Mouse (Mus musculus) E14TG2a.4 (cell line): ENCODE measurements around the gene Kdm1a.

Source experiments
- H3K27me3 ChIP-seq: 2 replicates; pipeline ENCODE4 v1.6.1; 2014; ENCODE audit warnings: low read length, control low read depth; ENCODE audit not compliant: insufficient read depth
- H3K36me3 ChIP-seq: 2 replicates; pipeline ENCODE4 v1.6.1; 2014; ENCODE audit warnings: low read length, control low read depth; ENCODE audit not compliant: insufficient read depth
- H3K4me1 ChIP-seq: replicated peaks from 2 replicates; pipeline ENCODE4 v1.6.1; 2014; ENCODE audit warnings: low read depth, low read length, control low read depth
- H3K4me3 ChIP-seq: replicated peaks from 2 replicates; pipeline ENCODE4 v1.5.1; 2014; ENCODE audit warnings: mild to moderate bottlenecking, low read length
- H3K9me3 ChIP-seq: 2 replicates; pipeline ENCODE4 v1.6.1; 2014; ENCODE audit warnings: low read length, control low read depth
- CTCF ChIP-seq: conservative IDR thresholded peaks from 2 replicates; pipeline ENCODE4 v1.5.1; 2014; ENCODE audit warnings: low read length
- NANOG ChIP-seq: IDR thresholded peaks from 2 replicates; pipeline ENCODE4 v1.6.1; 2014; ENCODE audit warnings: borderline replicate concordance, low read length, mixed read lengths
- POU5F1 ChIP-seq: IDR thresholded peaks from 2 replicates; pipeline ENCODE4 v1.6.1; 2014; ENCODE audit warnings: low read length, borderline replicate concordance

Kdm1a gene

GRCm38 (mm10) chr4:136637563-136638229, 35.2 kb upstream of the Kdm1a start:
- Histone ChIP-seq H3K4me1 (peaks cover 28% of the 10 kb centered on the region), H3K4me3 (peak overlapping the region; percentile 79), H3K9me3 (peaks cover 5% of the 10 kb centered on the region; the same call in 1 of the 2 replicates), H3K36me3 (no peaks in the 10 kb centered on the region), H3K27me3 (peaks cover 46% of the 10 kb centered on the region)
- no peak for TF ChIP-seq NANOG
- TF ChIP-seq POU5F1: no peak
- no peak for TF ChIP-seq CTCF

- TF ChIP-seq CTCF (no peak), POU5F1 (no peak), NANOG (no peak)
- Histone ChIP-seq H3K27me3 (peaks cover 48% of the 10 kb centered on the region), H3K36me3 (no peaks in the 10 kb centered on the region), H3K4me1 (peaks cover 28% of the 10 kb centered on the region), H3K9me3 (peaks cover 5% of the 10 kb centered on the region; the same call in 1 of the 2 replicates), H3K4me3 (peak overlapping the region; percentile 79)
Measured at GRCm38 (mm10) chr4:136636983-136637562, 34.5 kb upstream of the Kdm1a start.

GRCm38 (mm10) chr4:136636511-136636910, 34.0 kb upstream of the Kdm1a start:
- TF ChIP-seq CTCF (no peak), POU5F1 (no peak), NANOG (no peak)
- H3K9me3 ChIP-seq: peaks cover 5% of the 10 kb centered on the region; the same call in 1 of the 2 replicates

GRCm38 (mm10) chr4:136635995-136636394, 33.5 kb upstream of the Kdm1a start:
- TF ChIP-seq CTCF (peak; percentile 5; the same call in 1 of the 2 replicates), POU5F1 (no peak)
- Histone ChIP-seq H3K36me3 (no peaks in the 10 kb centered on the region), H3K9me3 (peaks cover 5% of the 10 kb centered on the region; the same call in 1 of the 2 replicates), H3K4me3 (no peak overlapping the region), H3K4me1 (peaks cover 26% of the 10 kb centered on the region), H3K27me3 (peaks cover 51% of the 10 kb centered on the region)

More at GRCm38 (mm10) chr4:136636511-136636910, 34.0 kb upstream of the Kdm1a start:
- H3K4me1 ChIP-seq: peaks cover 26% of the 10 kb centered on the region
- H3K4me3 ChIP-seq: no peak overlapping the region
- H3K36me3 ChIP-seq: no peaks in the 10 kb centered on the region
- H3K27me3 ChIP-seq: peaks cover 48% of the 10 kb centered on the region

GRCm38 (mm10) chr4:136631237-136631994, 28.9 kb upstream of the Kdm1a start:
- no peaks in the 10 kb centered on the region for H3K36me3 ChIP-seq
- no peak overlapping the region for H3K4me3 ChIP-seq
- H3K9me3 ChIP-seq: peaks cover 5% of the 10 kb centered on the region; the same call in 1 of the 2 replicates
- peaks cover 4% of the 10 kb centered on the region for H3K4me1 ChIP-seq
- TF ChIP-seq NANOG: no peak
- TF ChIP-seq POU5F1: no peak
- TF ChIP-seq CTCF: no peak
- H3K27me3 ChIP-seq: peaks cover 16% of the 10 kb centered on the region

GRCm38 (mm10) chr4:136626590-136626989, 24.1 kb upstream of the Kdm1a start:
- Histone ChIP-seq H3K9me3 (no peaks in the 10 kb centered on the region), H3K4me1 (peaks cover 8% of the 10 kb centered on the region), H3K4me3 (no peak overlapping the region), H3K27me3 (peaks cover 13% of the 10 kb centered on the region), H3K36me3 (no peaks in the 10 kb centered on the region)
- TF ChIP-seq NANOG (no peak), CTCF (no peak), POU5F1 (no peak)

- Histone ChIP-seq H3K4me3 (no peak within 1 kb of the TSS), H3K27me3 (peaks cover 10% of the 10 kb centered on the region), H3K36me3 (no peaks in the 10 kb centered on the region), H3K9me3 (no peaks in the 10 kb centered on the region), H3K4me1 (peaks cover 40% of the 10 kb centered on the region)
- TF ChIP-seq CTCF: no peak
- TF ChIP-seq POU5F1: no peak
- no peak for TF ChIP-seq NANOG
Measured at GRCm38 (mm10) chr4:136622388-136622787, 19.9 kb upstream of the Kdm1a start, which contains the start of gene Lactbl1. Gene Lactbl1, plus strand, starts transcription at chr4:136622621.

- H3K4me1 ChIP-seq: peaks cover 40% of the 10 kb centered on the region
- peaks cover 10% of the 10 kb centered on the region for H3K27me3 ChIP-seq
- no peaks in the 10 kb centered on the region for H3K36me3 ChIP-seq
- no peak for TF ChIP-seq NANOG
- TF ChIP-seq CTCF: no peak
- no peak for TF ChIP-seq POU5F1
- no peaks in the 10 kb centered on the region for H3K9me3 ChIP-seq
- no peak overlapping the region for H3K4me3 ChIP-seq
Measured at GRCm38 (mm10) chr4:136621956-136622355, 19.4 kb upstream of the Kdm1a start.
